Mouse (Mus musculus) B cell, adult 2 months (primary cell): Measurements from ENCODE around the gene Lexm.
A peak's percentile ranks its signal among the peaks of the same experiment; 100 is the strongest.

Experiments
- DNase-seq, 2 experiments: peaks; one replicate each; pipeline ENCODE4 v3.0.0; 2022

Gene Lexm

GRCm38 (mm10) chr4:106581176-106581864, 35.7 kb downstream of the Lexm start:
- DNase-seq: no peak

GRCm38 (mm10) chr4:106577511-106577910, 39.5 kb downstream of the Lexm start:
- no peak for DNase-seq

GRCm38 (mm10) chr4:106575022-106575421, 42.0 kb downstream of the Lexm start:
- no peak for DNase-seq

GRCm38 (mm10) chr4:106571081-106571724, 45.8 kb downstream of the Lexm start:
- no peak for DNase-seq

GRCm38 (mm10) chr4:106569680-106570079, 47.4 kb downstream of the Lexm start:
- no peak for DNase-seq

- no peak for DNase-seq
These were observed 52.9 kb downstream of the Lexm start for GRCm38 (mm10) chr4:106564161-106564560.

GRCm38 (mm10) chr4:106562837-106563790, 53.9 kb downstream of the Lexm start:
- no peak for DNase-seq

GRCm38 (mm10) chr4:106562006-106562405, 55.0 kb downstream of the Lexm start:
- peak in 1 of 2 experiments; percentile 2 for DNase-seq

- DNase-seq: peak; percentile 61 to 68
These were observed 55.9 kb downstream of the Lexm start, which contains the start of gene Dhcr24 for GRCm38 (mm10) chr4:106560846-106561781. Gene Dhcr24 (plus strand): TSS chr4:106561038.

- no peak for DNase-seq
These were observed 56.7 kb downstream of the Lexm start for GRCm38 (mm10) chr4:106560213-106560845.

- no peak for DNase-seq
These were observed 57.5 kb downstream of the Lexm start for GRCm38 (mm10) chr4:106559343-106560212.

- no peak for DNase-seq
These were observed 59.1 kb downstream of the Lexm start for GRCm38 (mm10) chr4:106557978-106558377.

GRCm38 (mm10) chr4:106557262-106557661, 59.8 kb downstream of the Lexm start:
- no peak for DNase-seq

- DNase-seq: no peak
These were observed 66.4 kb downstream of the Lexm start for GRCm38 (mm10) chr4:106550516-106551166.

GRCm38 (mm10) chr4:106548113-106548512, 68.9 kb downstream of the Lexm start:
- DNase-seq: no peak

- no peak for DNase-seq
These were observed 70.1 kb downstream of the Lexm start for GRCm38 (mm10) chr4:106546896-106547295.

GRCm38 (mm10) chr4:106545817-106546373, 71.1 kb downstream of the Lexm start:
- DNase-seq: no peak

- no peak for DNase-seq
These were observed 74.8 kb downstream of the Lexm start for GRCm38 (mm10) chr4:106542211-106542610.

GRCm38 (mm10) chr4:106541491-106541890, 75.5 kb downstream of the Lexm start:
- no peak for DNase-seq
